Mouse (Mus musculus) lung, postnatal 0 days (tissue): Measurements from ENCODE around the gene Fry.

Experiments
- CTCF ChIP-seq: IDR thresholded peaks from 2 replicates; pipeline ENCODE4 v1.5.1; 2016; ENCODE audit warnings: antibody characterized with exemption, mild to moderate bottlenecking
- EP300 ChIP-seq: IDR thresholded peaks from 2 replicates; pipeline ENCODE4 v1.6.1; 2016; ENCODE audit warnings: antibody characterized with exemption, mild to moderate bottlenecking, control low read depth

GRCm38 (mm10) chr5:150417223-150417622 is 298.8 kb downstream of the Fry start:
- no peak for TF ChIP-seq CTCF
- no peak for TF ChIP-seq EP300
